8 mouse cellular contexts compared by ENCODE assay signal in genomic region chr6:40893577-40893976, GRCm38 (mm10). TPM values are rescaled to one million over a fixed set of nuclear protein-coding genes. Genes with fewer than 3 reads are reported as not detected.
DNase-seq lines count a peak whose midpoint lies in the region; ATAC-seq and TF ChIP-seq lines count a peak whose summit lies in the region.

No protein-coding gene starts in this region.

- DNase-seq in forebrain, embryonic 11.5 days (ENCODE audit: low spot score): peak; percentile 61
- peak; percentile 81 for DNase-seq in midbrain, embryonic 11.5 days (ENCODE audit: low spot score, missing footprints)
- peak; percentile 44 for DNase-seq in liver, embryonic 11.5 days (ENCODE audit: low spot score)
- peak; percentile 22 to 70 for DNase-seq in spleen, adult 18-20 months
- DNase-seq in urinary bladder, adult 2 months (ENCODE audit: low spot score): no peak

- TF ChIP-seq CTCF in cortical plate, adult 2 months (IDR thresholded peaks at IDR 0.05; ENCODE audit: extremely low read depth, insufficient read depth, low read length): peak; percentile 44

- WGBS in forebrain, embryonic 11.5 days: 36% methylated on average over 7 of the region's 7 CpGs
- WGBS in forebrain, embryonic 12.5 days: 42% methylated on average over 7 of the region's 7 CpGs
- WGBS in midbrain, embryonic 11.5 days: 48% methylated on average over 7 of the region's 7 CpGs
- 39% methylated on average over 7 of the region's 7 CpGs for WGBS in midbrain, embryonic 13.5 days
- 38% methylated on average over 7 of the region's 7 CpGs for WGBS in liver, embryonic 11.5 days

- TF ChIP-seq POLR2A in cortical plate, adult 2 months (IDR thresholded peaks at IDR 0.05; ENCODE audit: extremely low read depth, insufficient read depth, low read length): no peak

- H3K36me3 ChIP-seq in forebrain, embryonic 11.5 days (ENCODE audit: control insufficient read depth, insufficient read depth, low read length): no peaks in the 10 kb centered on the region
- H3K36me3 ChIP-seq in forebrain, embryonic 12.5 days (replicated peaks): no peaks in the 10 kb centered on the region
- H3K36me3 ChIP-seq in midbrain, embryonic 11.5 days (ENCODE audit: control insufficient read depth, insufficient read depth, low read length): no peaks in the 10 kb centered on the region
- no peaks in the 10 kb centered on the region for H3K36me3 ChIP-seq in midbrain, embryonic 13.5 days
- no peaks in the 10 kb centered on the region for H3K36me3 ChIP-seq in liver, embryonic 11.5 days (ENCODE audit: control insufficient read depth, insufficient read depth, low read length)

- no peaks in the 10 kb centered on the region for H3K9me3 ChIP-seq in forebrain, embryonic 11.5 days (ENCODE audit: control insufficient read depth, low read length)
- H3K9me3 ChIP-seq in forebrain, embryonic 12.5 days: no peaks in the 10 kb centered on the region
- H3K9me3 ChIP-seq in midbrain, embryonic 11.5 days (ENCODE audit: control insufficient read depth, low read length): no peaks in the 10 kb centered on the region
- H3K9me3 ChIP-seq in midbrain, embryonic 13.5 days: no peaks in the 10 kb centered on the region
- no peaks in the 10 kb centered on the region for H3K9me3 ChIP-seq in liver, embryonic 11.5 days (ENCODE audit: control insufficient read depth, low read length)

- H3K27ac ChIP-seq in forebrain, embryonic 11.5 days (ENCODE audit: low read depth, low read length): no peak overlapping the region
- H3K27ac ChIP-seq in forebrain, embryonic 12.5 days: no peak overlapping the region
- no peak overlapping the region for H3K27ac ChIP-seq in midbrain, embryonic 11.5 days (ENCODE audit: low read depth, low read length)
- H3K27ac ChIP-seq in midbrain, embryonic 13.5 days: no peak overlapping the region
- H3K27ac ChIP-seq in cortical plate, adult 2 months (ENCODE audit: insufficient read depth, low read length): no peak overlapping the region
- no peak overlapping the region for H3K27ac ChIP-seq in liver, embryonic 11.5 days (ENCODE audit: low read depth, low read length)

- no peaks in the 10 kb centered on the region for H3K4me1 ChIP-seq in forebrain, embryonic 11.5 days (replicated peaks; ENCODE audit: control insufficient read depth, insufficient read depth, low read length)
- no peaks in the 10 kb centered on the region for H3K4me1 ChIP-seq in forebrain, embryonic 12.5 days
- no peaks in the 10 kb centered on the region for H3K4me1 ChIP-seq in midbrain, embryonic 11.5 days (ENCODE audit: control insufficient read depth, insufficient read depth, low read length)
- H3K4me1 ChIP-seq in midbrain, embryonic 13.5 days (replicated peaks): no peaks in the 10 kb centered on the region
- H3K4me1 ChIP-seq in cortical plate, adult 2 months (ENCODE audit: control insufficient read depth, insufficient read depth, low read length): no peaks in the 10 kb centered on the region
- H3K4me1 ChIP-seq in liver, embryonic 11.5 days (replicated peaks; ENCODE audit: control insufficient read depth, insufficient read depth, low read length): no peaks in the 10 kb centered on the region

- no peak overlapping the region for H3K4me2 ChIP-seq in forebrain, embryonic 11.5 days (ENCODE audit: low read depth, low read length, severe bottlenecking)
- H3K4me2 ChIP-seq in forebrain, embryonic 12.5 days: no peak overlapping the region
- no peak overlapping the region for H3K4me2 ChIP-seq in midbrain, embryonic 11.5 days
- no peak overlapping the region for H3K4me2 ChIP-seq in midbrain, embryonic 13.5 days (replicated peaks)
- H3K4me2 ChIP-seq in liver, embryonic 11.5 days: no peak overlapping the region

- ATAC-seq in forebrain, embryonic 11.5 days (replicated peaks; ENCODE audit: low FRiP score): no peak; the same call in 1 of the 2 replicates
- ATAC-seq in forebrain, embryonic 12.5 days (ENCODE audit: low FRiP score): no peak; the same call in 1 of the 2 replicates
- no peak for ATAC-seq in midbrain, embryonic 11.5 days (ENCODE audit: low FRiP score)
- no peak for ATAC-seq in midbrain, embryonic 13.5 days
- ATAC-seq in liver, embryonic 11.5 days (replicated peaks; ENCODE audit: low FRiP score): peak; percentile 44; the same call in 1 of the 2 replicates

- H3K27me3 ChIP-seq in forebrain, embryonic 11.5 days (ENCODE audit: control insufficient read depth, insufficient read depth, low read length): no peaks in the 10 kb centered on the region
- H3K27me3 ChIP-seq in forebrain, embryonic 12.5 days: no peaks in the 10 kb centered on the region
- H3K27me3 ChIP-seq in midbrain, embryonic 11.5 days (ENCODE audit: control insufficient read depth, insufficient read depth, low read length): no peaks in the 10 kb centered on the region
- no peaks in the 10 kb centered on the region for H3K27me3 ChIP-seq in midbrain, embryonic 13.5 days
- no peaks in the 10 kb centered on the region for H3K27me3 ChIP-seq in liver, embryonic 11.5 days (replicated peaks; ENCODE audit: control insufficient read depth, insufficient read depth, low read length)

- no peak overlapping the region for H3K4me3 ChIP-seq in forebrain, embryonic 11.5 days (ENCODE audit: low read depth, low read length)
- no peak overlapping the region for H3K4me3 ChIP-seq in forebrain, embryonic 12.5 days (replicated peaks)
- H3K4me3 ChIP-seq in midbrain, embryonic 11.5 days (ENCODE audit: low read depth, low read length): no peak overlapping the region
- H3K4me3 ChIP-seq in midbrain, embryonic 13.5 days (replicated peaks): no peak overlapping the region
- H3K4me3 ChIP-seq in cortical plate, adult 2 months (ENCODE audit: insufficient read depth, low read length): no peak overlapping the region
- H3K4me3 ChIP-seq in liver, embryonic 11.5 days (ENCODE audit: low read depth, low read length): no peak overlapping the region

- H3K9ac ChIP-seq in forebrain, embryonic 11.5 days (ENCODE audit: low read length): no peak overlapping the region
- H3K9ac ChIP-seq in forebrain, embryonic 12.5 days: no peak overlapping the region
- H3K9ac ChIP-seq in midbrain, embryonic 11.5 days (ENCODE audit: low read length): no peak overlapping the region
- H3K9ac ChIP-seq in midbrain, embryonic 13.5 days (replicated peaks): no peak overlapping the region
- H3K9ac ChIP-seq in liver, embryonic 11.5 days (ENCODE audit: low read depth, low read length): no peak overlapping the region

RNA-seq across cellular contexts. Expression of gene Moxd2, which starts 6.3 kb away (rescaled TPM):
- not detected in 2 replicates for polyA plus RNA-seq in forebrain, embryonic 11.5 days (2014; fragmentation: Nextera tagmentation; extraction: Ambion mirVana)
- polyA plus RNA-seq in forebrain, embryonic 12.5 days (2016; fragmentation: Nextera tagmentation; extraction: Ambion mirVana): not detected in 2 replicates
- polyA plus RNA-seq in midbrain, embryonic 11.5 days (2014; fragmentation: Nextera tagmentation; extraction: Ambion mirVana): not detected in 2 replicates
- not detected in 2 replicates for polyA plus RNA-seq in midbrain, embryonic 13.5 days (2015; fragmentation: Nextera tagmentation; extraction: Ambion mirVana)
- polyA plus RNA-seq in cortical plate, adult 2 months (2012; rRNA removed): not detected in 2 replicates
- polyA plus RNA-seq in liver, embryonic 11.5 days (2014; fragmentation: Nextera tagmentation; extraction: Ambion mirVana): not detected in 2 replicates
- polyA plus RNA-seq in urinary bladder, adult 2 months (2012; rRNA removed): not detected in 2 replicates

RNA-seq across cellular contexts. Expression of gene Prss58, which starts 6.6 kb away (rescaled TPM):
- polyA plus RNA-seq in forebrain, embryonic 11.5 days (2014; fragmentation: Nextera tagmentation; extraction: Ambion mirVana): not detected in 2 replicates
- not detected in 2 replicates for polyA plus RNA-seq in forebrain, embryonic 12.5 days (2016; fragmentation: Nextera tagmentation; extraction: Ambion mirVana)
- polyA plus RNA-seq in midbrain, embryonic 11.5 days (2014; fragmentation: Nextera tagmentation; extraction: Ambion mirVana): not detected in 2 replicates
- not detected in 2 replicates for polyA plus RNA-seq in midbrain, embryonic 13.5 days (2015; fragmentation: Nextera tagmentation; extraction: Ambion mirVana)
- polyA plus RNA-seq in cortical plate, adult 2 months (2012; rRNA removed): not detected in 2 replicates
- not detected in 2 replicates for polyA plus RNA-seq in liver, embryonic 11.5 days (2014; fragmentation: Nextera tagmentation; extraction: Ambion mirVana)
- not detected in 2 replicates for polyA plus RNA-seq in urinary bladder, adult 2 months (2012; rRNA removed)

RNA-seq across cellular contexts. Expression of gene 1700074P13Rik, which starts 46.8 kb away (rescaled TPM):
- polyA plus RNA-seq in forebrain, embryonic 11.5 days (2014; fragmentation: Nextera tagmentation; extraction: Ambion mirVana): not detected in 2 replicates
- not detected in 2 replicates for polyA plus RNA-seq in forebrain, embryonic 12.5 days (2016; fragmentation: Nextera tagmentation; extraction: Ambion mirVana)
- not detected in 2 replicates for polyA plus RNA-seq in midbrain, embryonic 11.5 days (2014; fragmentation: Nextera tagmentation; extraction: Ambion mirVana)
- polyA plus RNA-seq in midbrain, embryonic 13.5 days (2015; fragmentation: Nextera tagmentation; extraction: Ambion mirVana): not detected in 2 replicates
- not detected in 2 replicates for polyA plus RNA-seq in cortical plate, adult 2 months (2012; rRNA removed)
- polyA plus RNA-seq in liver, embryonic 11.5 days (2014; fragmentation: Nextera tagmentation; extraction: Ambion mirVana): not detected in 2 replicates
- polyA plus RNA-seq in urinary bladder, adult 2 months (2012; rRNA removed): not detected in 2 replicates

RNA-seq across cellular contexts. Expression of gene Gm4744, which starts 58.1 kb away (rescaled TPM):
- not detected in 2 replicates for polyA plus RNA-seq in forebrain, embryonic 11.5 days (2014; fragmentation: Nextera tagmentation; extraction: Ambion mirVana)
- polyA plus RNA-seq in forebrain, embryonic 12.5 days (2016; fragmentation: Nextera tagmentation; extraction: Ambion mirVana): not detected in 2 replicates
- polyA plus RNA-seq in midbrain, embryonic 11.5 days (2014; fragmentation: Nextera tagmentation; extraction: Ambion mirVana): not detected in 2 replicates
- polyA plus RNA-seq in midbrain, embryonic 13.5 days (2015; fragmentation: Nextera tagmentation; extraction: Ambion mirVana): not detected in 2 replicates
- not detected in 2 replicates for polyA plus RNA-seq in cortical plate, adult 2 months (2012; rRNA removed)
- polyA plus RNA-seq in liver, embryonic 11.5 days (2014; fragmentation: Nextera tagmentation; extraction: Ambion mirVana): not detected in 2 replicates
- polyA plus RNA-seq in urinary bladder, adult 2 months (2012; rRNA removed): not detected in 2 replicates
